Mouse (Mus musculus): ENCODE measurements at regions not wholly inside any gene's neighbourhood (a gene's known extent, or its start where the extent isn't known, plus 50 kb on each side); places are given as distances from the start of the nearest gene placed in this dataset.

GRCm38 (mm10) chr11:113190520-113190919 lies 408.5 kb downstream of the Sox9 start:
- no peak for ATAC-seq (replicated peaks; ENCODE audit: low FRiP score, poor library complexity, severe bottlenecking)

- ATAC-seq (replicated peaks; ENCODE audit: low FRiP score, poor library complexity, severe bottlenecking) = no peak
Observed at GRCm38 (mm10) chr11:113191006-113191405, 409.0 kb downstream of the Sox9 start.

GRCm38 (mm10) chr11:113192086-113192856 lies 410.2 kb downstream of the Sox9 start:
- ATAC-seq (replicated peaks; ENCODE audit: low FRiP score, poor library complexity, severe bottlenecking) = no peak

GRCm38 (mm10) chr11:113194144-113194827 lies 412.3 kb downstream of the Sox9 start:
- no peak for ATAC-seq (replicated peaks; ENCODE audit: low FRiP score, poor library complexity, severe bottlenecking)

Measured in erythroid progenitor cell, adult 5-6 weeks (primary cell).